Mouse (Mus musculus) C2C12 (cell line): ENCODE results near the gene Tdrkh.

Experiments
- CTCF ChIP-seq: IDR thresholded peaks from one replicate; pipeline ENCODE4 v1.5.1; 2011; ENCODE audit not compliant: control insufficient read depth, insufficient read depth, insufficient read length
- MAX ChIP-seq: IDR thresholded peaks from one replicate; pipeline ENCODE4 v1.6.1; 2011; ENCODE audit warnings: mild to moderate bottlenecking, control low read depth

DNA sequence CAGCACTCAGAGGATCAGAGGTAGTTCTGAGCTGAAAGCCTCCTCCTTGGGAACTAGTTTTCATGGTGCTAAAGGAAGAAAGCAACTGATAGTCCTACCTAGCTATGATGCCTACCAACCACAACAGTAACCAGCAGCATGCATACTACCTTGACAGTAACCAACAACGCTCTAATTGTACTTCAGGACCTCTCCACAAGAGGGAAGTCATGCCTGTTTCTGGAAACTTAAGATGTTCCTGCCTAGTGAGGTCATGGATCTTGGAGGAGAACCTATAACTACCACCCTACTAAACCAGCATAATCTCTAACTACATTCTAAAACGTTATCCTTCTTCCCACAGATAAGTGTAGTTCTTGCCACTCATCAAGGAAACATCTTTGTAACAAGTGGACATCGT lies 28.1 kb downstream of the Tdrkh start:
- TF ChIP-seq MAX = no peak
- TF ChIP-seq CTCF = no peak
